ENCODE assay signal across 14 mouse cellular contexts in genomic region chr2:27209370-27209769, GRCm38 (mm10). TPM values are rescaled to one million over a fixed set of nuclear protein-coding genes. Genes with fewer than 3 reads are reported as not detected.
DNase-seq lines count a peak whose midpoint lies in the region; ATAC-seq lines count a peak whose summit lies in the region.
"Had no signal": no experiment of that assay in that cellular context is flagged by ENCODE, and none has a peak within 500 bp of the region (broad histone marks: within the 10 kb centered on the region; RNA-seq: fewer than 3 reads in every experiment).

No protein-coding gene starts in this region.

- H3K4me2 ChIP-seq in kidney, embryonic 14.5 days (replicated peaks; ENCODE audit: low read depth, low read length), result no peak overlapping the region
- H3K4me2 ChIP-seq in kidney, embryonic 15.5 days, result no peak overlapping the region
- no peak overlapping the region for H3K4me2 ChIP-seq in intestine, embryonic 16.5 days (ENCODE audit: low read depth, low read length)
- H3K4me2 ChIP-seq: hindbrain, embryonic 14.5 days; liver, embryonic 15.5 days had no signal

- H3K9ac ChIP-seq in kidney, embryonic 14.5 days (ENCODE audit: low read depth, low read length), result no peak overlapping the region
- no peak overlapping the region for H3K9ac ChIP-seq in kidney, embryonic 15.5 days
- peak overlapping the region; percentile 19; the same call in 1 of the 2 replicates for H3K9ac ChIP-seq in intestine, embryonic 16.5 days (ENCODE audit: low read depth, low read length)
- H3K9ac ChIP-seq: hindbrain, embryonic 14.5 days; liver, embryonic 15.5 days had no signal

- no peaks in the 10 kb centered on the region for H3K27me3 ChIP-seq in kidney, embryonic 14.5 days (ENCODE audit: control insufficient read depth, insufficient read depth, low read length)
- H3K27me3 ChIP-seq in kidney, embryonic 15.5 days, result no peaks in the 10 kb centered on the region
- no peaks in the 10 kb centered on the region for H3K27me3 ChIP-seq in intestine, embryonic 16.5 days (replicated peaks; ENCODE audit: control insufficient read depth, insufficient read depth, low read length)
- H3K27me3 ChIP-seq: liver, embryonic 15.5 days had no signal

- H3K36me3 ChIP-seq in kidney, embryonic 14.5 days (ENCODE audit: control insufficient read depth, insufficient read depth, low read length), result no peaks in the 10 kb centered on the region
- no peaks in the 10 kb centered on the region for H3K36me3 ChIP-seq in kidney, embryonic 15.5 days
- no peaks in the 10 kb centered on the region for H3K36me3 ChIP-seq in intestine, embryonic 16.5 days (ENCODE audit: control insufficient read depth, insufficient read depth, low read length)
- H3K36me3 ChIP-seq: liver, embryonic 15.5 days had no signal

- H3K9me3 ChIP-seq in kidney, embryonic 14.5 days (ENCODE audit: control insufficient read depth, low read length), result no peaks in the 10 kb centered on the region
- no peaks in the 10 kb centered on the region for H3K9me3 ChIP-seq in kidney, embryonic 15.5 days (replicated peaks)
- no peaks in the 10 kb centered on the region for H3K9me3 ChIP-seq in intestine, embryonic 16.5 days (ENCODE audit: control insufficient read depth, low read length)
- H3K9me3 ChIP-seq: liver, embryonic 15.5 days had no signal

- 47% methylated on average over 9 of the region's 9 CpGs for WGBS in kidney, embryonic 14.5 days
- 53% methylated on average over 9 of the region's 9 CpGs for WGBS in kidney, embryonic 15.5 days
- 65% methylated on average over 9 of the region's 9 CpGs for WGBS in intestine, embryonic 16.5 days

- 0 out of 2 replicates have a peak, but pooled peaks cover 3% of the 10 kb centered on the region for H3K4me1 ChIP-seq in kidney, embryonic 14.5 days (ENCODE audit: control insufficient read depth, insufficient read depth, low read length)
- peaks cover 13% of the 10 kb centered on the region for H3K4me1 ChIP-seq in kidney, embryonic 15.5 days
- peaks cover 13% of the 10 kb centered on the region for H3K4me1 ChIP-seq in intestine, embryonic 16.5 days (ENCODE audit: control insufficient read depth, insufficient read depth, low read length)

- no peak overlapping the region for H3K4me3 ChIP-seq in kidney, embryonic 14.5 days (ENCODE audit: low read length)
- H3K4me3 ChIP-seq in kidney, embryonic 15.5 days (replicated peaks), result no peak overlapping the region
- H3K4me3 ChIP-seq in intestine, embryonic 16.5 days (ENCODE audit: low read length), result no peak overlapping the region
- H3K4me3 ChIP-seq: liver, embryonic 15.5 days had no signal

- ATAC-seq in kidney, embryonic 14.5 days (ENCODE audit: low FRiP score, low TSS enrichment), result no peak; the same call in 1 of the 2 replicates
- ATAC-seq in kidney, embryonic 15.5 days (replicated peaks; ENCODE audit: low FRiP score), result no peak
- ATAC-seq in activated CD4-positive, CD25-positive, alpha-beta regulatory T cell, adult 4 months, result peak; percentile 10
- ATAC-seq in intestine, embryonic 16.5 days, result no peak

- intact Hi-C loops in gastrocnemius, postnatal 14 days (cut with DNase I; ENCODE audit: low total_unique reads), result no loop called here
- intact Hi-C loops in gastrocnemius, postnatal 36 days (cut with DNase I), result no loop called here

- DNase-seq in gastrocnemius, postnatal 14 days, result peak; percentile 24
- no peak for DNase-seq in gastrocnemius, postnatal 36 days
- DNase-seq in testis, postnatal 10 days (ENCODE audit: low spot score), result no peak
- DNase-seq in adrenal gland, postnatal 25 days, result no peak
- DNase-seq: right cerebral cortex, adult 18-20 months had no signal

- H3K27ac ChIP-seq in kidney, embryonic 14.5 days (ENCODE audit: low read depth, low read length), result 0 out of 2 replicates have a peak overlapping the region, but pooled peaks have one; percentile 48
- no peak overlapping the region for H3K27ac ChIP-seq in kidney, embryonic 15.5 days
- H3K27ac ChIP-seq in intestine, embryonic 16.5 days (ENCODE audit: low read length), result no peak overlapping the region; the same call in 1 of the 2 replicates
- H3K27ac ChIP-seq: hindbrain, embryonic 14.5 days; liver, embryonic 15.5 days had no signal

RNA-seq across cellular contexts. Expression of gene Sardh, which starts 38.8 kb away (rescaled TPM):
- total RNA-seq in gastrocnemius, postnatal 14 days (2021), result 1 to 10 TPM; 4.2 to 6.0 TPM
- total RNA-seq in gastrocnemius, postnatal 36 days (2021), result 1 to 10 TPM in 1 of 2 experiments, under 1 TPM in 1; 0.82 to 1.4 TPM
- 17.6 and 29.9 TPM in 2 replicates for polyA plus RNA-seq in kidney, embryonic 14.5 days (2014; fragmentation: Nextera tagmentation; extraction: Ambion mirVana)
- 38.7 and 46.1 TPM in 2 replicates for polyA plus RNA-seq in kidney, embryonic 15.5 days (2015; fragmentation: Nextera tagmentation; extraction: Ambion mirVana)
- 1 to 10 TPM; 3.0 to 4.7 TPM for polyA plus RNA-seq in activated CD4-positive, CD25-positive, alpha-beta regulatory T cell, adult 4 months (2017; shearing (Covaris generic))
- 9.5 and 10.1 TPM in 2 replicates for polyA plus RNA-seq in intestine, embryonic 16.5 days (2015; fragmentation: Nextera tagmentation; extraction: Ambion mirVana)
- 8.3 and 17.7 TPM in 2 replicates for total RNA-seq in adrenal gland, postnatal 25 days (2021)
- total RNA-seq: megakaryocyte progenitor cell, adult 5-6 weeks had no signal

RNA-seq across cellular contexts. Expression of gene Dbh, which starts 44.3 kb away (rescaled TPM):
- under 1 TPM in 1 of 2 experiments, not detected in 1; 0.12 TPM for total RNA-seq in gastrocnemius, postnatal 14 days (2021)
- not detected for total RNA-seq in gastrocnemius, postnatal 36 days (2021)
- polyA plus RNA-seq in kidney, embryonic 14.5 days (2014; fragmentation: Nextera tagmentation; extraction: Ambion mirVana), result not detected in 2 replicates
- 3.5 and 19.1 TPM in 2 replicates for polyA plus RNA-seq in kidney, embryonic 15.5 days (2015; fragmentation: Nextera tagmentation; extraction: Ambion mirVana)
- not detected for polyA plus RNA-seq in activated CD4-positive, CD25-positive, alpha-beta regulatory T cell, adult 4 months (2017; shearing (Covaris generic))
- polyA plus RNA-seq in intestine, embryonic 16.5 days (2015; fragmentation: Nextera tagmentation; extraction: Ambion mirVana), result 1.0 and 1.4 TPM in 2 replicates
- 324 and 373 TPM in 2 replicates for total RNA-seq in adrenal gland, postnatal 25 days (2021)
- total RNA-seq: ES-E14; megakaryocyte progenitor cell, adult 5-6 weeks had no signal
- polyA plus RNA-seq: spleen, adult 2 months had no signal
